Mouse (Mus musculus): Measurements from ENCODE around the gene Clcn6.

The Clcn6 gene

GRCm38 (mm10) chr4:148041611-148042191, 3.1 kb upstream of the Clcn6 start:
- intact Hi-C loops (cut with DNase I), result no loop called here

GRCm38 (mm10) chr4:148040933-148041610, 2.5 kb upstream of the Clcn6 start:
- intact Hi-C loops (cut with DNase I), result no loop called here

- intact Hi-C loops (cut with DNase I), result no loop called here
Measured at GRCm38 (mm10) chr4:148040029-148040830, 1.6 kb upstream of the Clcn6 start.

- intact Hi-C loops (cut with DNase I), result no loop called here
Measured at GRCm38 (mm10) chr4:148039254-148040028, 820 bp upstream of the Clcn6 start.

- intact Hi-C loops (cut with DNase I), result no loop called here
Measured at GRCm38 (mm10) chr4:148038079-148038599, 482 bp downstream of the Clcn6 start.

- intact Hi-C loops (cut with DNase I), result no loop called here
Measured at GRCm38 (mm10) chr4:148035440-148035839, 3.2 kb downstream of the Clcn6 start.

GRCm38 (mm10) chr4:148033858-148034410, 4.7 kb downstream of the Clcn6 start:
- intact Hi-C loops (cut with DNase I), result no loop called here

- intact Hi-C loops (cut with DNase I), result no loop called here
Measured at GRCm38 (mm10) chr4:148030506-148030905, 8.1 kb downstream of the Clcn6 start.

GRCm38 (mm10) chr4:148029297-148029696, 9.3 kb downstream of the Clcn6 start:
- intact Hi-C loops (cut with DNase I), result no loop called here

GRCm38 (mm10) chr4:148024003-148024402, 14.6 kb downstream of the Clcn6 start:
- intact Hi-C loops (cut with DNase I), result no loop called here

GRCm38 (mm10) chr4:148018410-148018809, 20.2 kb downstream of the Clcn6 start:
- intact Hi-C loops (cut with DNase I), result no loop called here

GRCm38 (mm10) chr4:148016981-148017380, 21.6 kb downstream of the Clcn6 start:
- intact Hi-C loops (cut with DNase I), result no loop called here

GRCm38 (mm10) chr4:148015418-148015817, 23.2 kb downstream of the Clcn6 start:
- intact Hi-C loops (cut with DNase I), result no loop called here

GRCm38 (mm10) chr4:148012216-148012615, 26.4 kb downstream of the Clcn6 start:
- intact Hi-C loops (cut with DNase I), result no loop called here

- intact Hi-C loops (cut with DNase I), result no loop called here
Measured at GRCm38 (mm10) chr4:148011332-148011731, 27.3 kb downstream of the Clcn6 start.

GRCm38 (mm10) chr4:148009641-148010040, 29.0 kb downstream of the Clcn6 start:
- intact Hi-C loops (cut with DNase I), result loop anchor here (5.0 kb wide), 1 partner anchor 48 kb away; no protein-coding TSS in a partner anchor

- intact Hi-C loops (cut with DNase I), result loop anchor here (1.0 to 5.0 kb wide), 2 partner anchors 48 to 49 kb away; no protein-coding TSS in a partner anchor
Measured at GRCm38 (mm10) chr4:148008412-148008811, 30.2 kb downstream of the Clcn6 start.

- intact Hi-C loops (cut with DNase I), result no loop called here
Measured at GRCm38 (mm10) chr4:148004361-148004760, 34.3 kb downstream of the Clcn6 start.

- intact Hi-C loops (cut with DNase I), result no loop called here
Measured at GRCm38 (mm10) chr4:148001866-148002265, 36.8 kb downstream of the Clcn6 start.

- intact Hi-C loops (cut with DNase I), result no loop called here
Measured at GRCm38 (mm10) chr4:148001013-148001789, 37.4 kb downstream of the Clcn6 start.
